14 mouse cellular contexts compared by ENCODE assay signal in the genomic region with DNA sequence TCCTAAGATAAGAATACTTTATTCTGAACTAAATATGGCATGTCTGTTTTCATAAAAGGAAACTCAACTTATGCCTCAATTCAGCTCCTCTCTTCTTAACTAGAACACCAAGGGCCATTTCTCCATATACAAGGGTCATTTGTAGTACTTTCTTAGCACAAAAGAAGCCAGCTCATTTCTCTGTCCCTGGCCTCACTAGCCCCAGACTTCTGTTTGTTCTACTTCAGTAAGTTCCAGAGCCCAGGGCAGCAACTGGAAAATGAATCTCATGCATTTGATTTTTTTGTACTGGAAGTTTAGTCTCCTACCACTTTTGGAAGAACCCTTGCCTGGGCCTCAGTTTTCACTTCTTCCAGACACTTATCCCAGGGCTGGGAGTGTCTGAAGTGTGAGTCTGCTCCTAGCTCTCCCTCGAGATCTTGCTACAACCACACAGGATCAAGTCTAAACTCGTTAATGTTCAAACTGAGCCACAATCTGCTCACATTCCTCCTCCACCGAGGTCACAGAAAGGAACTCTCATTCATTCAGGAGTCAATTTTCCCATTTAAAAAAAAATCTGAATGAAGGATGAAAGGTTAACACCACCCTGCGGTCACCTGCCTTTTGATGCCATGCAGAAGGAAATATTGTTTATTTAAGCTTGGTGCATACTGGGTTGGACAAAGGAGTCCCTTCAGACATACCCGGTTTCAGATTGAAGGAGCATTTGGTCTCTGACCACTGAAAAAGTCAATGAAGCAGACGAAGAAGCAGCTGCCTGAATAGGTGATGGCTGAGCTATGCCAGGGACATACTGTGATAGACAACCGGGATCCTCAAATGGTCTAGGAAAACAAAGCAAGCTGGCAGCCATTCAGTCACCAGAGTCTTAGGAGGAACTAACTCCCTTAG.
DNase-seq lines count a peak whose midpoint lies in the region; ATAC-seq lines count a peak whose summit lies in the region.
"Had no signal": no experiment of that assay in that cellular context is flagged by ENCODE, and none has a peak within 500 bp of the region (broad histone marks: within the 10 kb centered on the region; RNA-seq: fewer than 3 reads in every experiment).

No protein-coding gene starts in this region.

- 7% methylated on average over 7 of the region's 7 CpGs for WGBS in embryonic facial prominence, embryonic 12.5 days
- 27% methylated on average over 7 of the region's 7 CpGs for WGBS in kidney, embryonic 16.5 days
- 22% methylated on average over 7 of the region's 7 CpGs for WGBS in stomach, embryonic 15.5 days

- H3K27me3 ChIP-seq in embryonic facial prominence, embryonic 12.5 days, result no peaks in the 10 kb centered on the region
- H3K27me3 ChIP-seq in kidney, embryonic 16.5 days (ENCODE audit: insufficient read depth, low read length), result no peaks in the 10 kb centered on the region
- no peaks in the 10 kb centered on the region for H3K27me3 ChIP-seq in stomach, embryonic 15.5 days (replicated peaks)
- H3K27me3 ChIP-seq: forebrain, embryonic 12.5 days; midbrain, embryonic 12.5 days had no signal

- no peak overlapping the region for H3K9ac ChIP-seq in embryonic facial prominence, embryonic 12.5 days
- no peak overlapping the region for H3K9ac ChIP-seq in kidney, embryonic 16.5 days (replicated peaks; ENCODE audit: low read length)
- H3K9ac ChIP-seq in stomach, embryonic 15.5 days, result no peak overlapping the region
- H3K9ac ChIP-seq: forebrain, embryonic 12.5 days; midbrain, embryonic 12.5 days had no signal

- intact Hi-C loops in left cerebral cortex, postnatal 4 days (cut with DNase I), result no loop called here

- peak; percentile 22; the same call in 1 of the 2 replicates for ATAC-seq in embryonic facial prominence, embryonic 12.5 days (ENCODE audit: insufficient number of reproducible peaks, insufficient read depth, low FRiP score, low TSS enrichment)
- ATAC-seq in kidney, embryonic 16.5 days (ENCODE audit: low FRiP score, low TSS enrichment), result peak; percentile 92
- 0 out of 2 replicates have a peak, but pooled peaks have one; percentile 14 for ATAC-seq in stomach, embryonic 15.5 days (ENCODE audit: insufficient read depth, low FRiP score, low read depth)
- ATAC-seq: CD4-positive, CD25-positive, alpha-beta regulatory T cell, adult 4 months had no signal

- H3K27ac ChIP-seq in embryonic facial prominence, embryonic 12.5 days, result peak overlapping the region; percentile 30
- H3K27ac ChIP-seq in kidney, embryonic 16.5 days (ENCODE audit: low read length), result peak overlapping the region; percentile 74
- no peak overlapping the region; the same call in 1 of the 2 replicates for H3K27ac ChIP-seq in stomach, embryonic 15.5 days
- H3K27ac ChIP-seq: forebrain, embryonic 12.5 days; midbrain, embryonic 12.5 days had no signal

- DNase-seq in left cerebral cortex, postnatal 4 days, result peak; percentile 52
- DNase-seq in left cerebral cortex, adult 9 months (ENCODE audit: low spot score in 2 of 2), result no peak
- DNase-seq in gastrocnemius, adult 8-10 months (ENCODE audit: low spot score in 2 of 2), result no peak
- DNase-seq in natural killer cell, adult 2 months (ENCODE audit: low spot score in 2 of 2), result no peak
- DNase-seq: cerebellum, adult 9-11 months; heart, postnatal 4 days; lung, adult 2 months; spleen, adult 18-20 months had no signal

- H3K4me3 ChIP-seq in embryonic facial prominence, embryonic 12.5 days, result no peak overlapping the region
- no peak overlapping the region for H3K4me3 ChIP-seq in kidney, embryonic 16.5 days (ENCODE audit: low read length)
- H3K4me3 ChIP-seq in stomach, embryonic 15.5 days (replicated peaks), result no peak overlapping the region
- H3K4me3 ChIP-seq: forebrain, embryonic 12.5 days; midbrain, embryonic 12.5 days had no signal

- H3K36me3 ChIP-seq in embryonic facial prominence, embryonic 12.5 days, result no peaks in the 10 kb centered on the region
- no peaks in the 10 kb centered on the region for H3K36me3 ChIP-seq in kidney, embryonic 16.5 days (ENCODE audit: insufficient read depth, low read length)
- H3K36me3 ChIP-seq in stomach, embryonic 15.5 days, result no peaks in the 10 kb centered on the region
- H3K36me3 ChIP-seq: forebrain, embryonic 12.5 days; midbrain, embryonic 12.5 days had no signal

- no peaks in the 10 kb centered on the region for H3K9me3 ChIP-seq in embryonic facial prominence, embryonic 12.5 days
- H3K9me3 ChIP-seq in kidney, embryonic 16.5 days (ENCODE audit: low read length), result no peaks in the 10 kb centered on the region
- no peaks in the 10 kb centered on the region for H3K9me3 ChIP-seq in stomach, embryonic 15.5 days
- H3K9me3 ChIP-seq: forebrain, embryonic 12.5 days; midbrain, embryonic 12.5 days had no signal

- no peak overlapping the region for H3K4me2 ChIP-seq in embryonic facial prominence, embryonic 12.5 days (replicated peaks)
- H3K4me2 ChIP-seq in kidney, embryonic 16.5 days (replicated peaks; ENCODE audit: low read depth, low read length), result no peak overlapping the region
- H3K4me2 ChIP-seq in stomach, embryonic 15.5 days, result no peak overlapping the region
- H3K4me2 ChIP-seq: forebrain, embryonic 12.5 days; midbrain, embryonic 12.5 days had no signal

- H3K4me1 ChIP-seq in embryonic facial prominence, embryonic 12.5 days, result peaks cover 13% of the 10 kb centered on the region; the same call in 1 of the 2 replicates
- H3K4me1 ChIP-seq in kidney, embryonic 16.5 days (ENCODE audit: insufficient read depth, low read length), result peaks cover 11% of the 10 kb centered on the region; the same call in 1 of the 2 replicates
- no peaks in the 10 kb centered on the region for H3K4me1 ChIP-seq in stomach, embryonic 15.5 days
- H3K4me1 ChIP-seq: forebrain, embryonic 12.5 days; midbrain, embryonic 12.5 days had no signal

Comparison
In these comparisons a context has a peak if more than half of its experiments do, and no peak if none do; other contexts are left out.
1. ATAC-seq: peak in every context shown above with its lines; median percentile 92 in kidney, embryonic 16.5 days; 22 in embryonic facial prominence, embryonic 12.5 days; 14 in stomach, embryonic 15.5 days.